Mouse (Mus musculus): Measurements from ENCODE around the gene Tbx2.

Gene Tbx2

DNA sequence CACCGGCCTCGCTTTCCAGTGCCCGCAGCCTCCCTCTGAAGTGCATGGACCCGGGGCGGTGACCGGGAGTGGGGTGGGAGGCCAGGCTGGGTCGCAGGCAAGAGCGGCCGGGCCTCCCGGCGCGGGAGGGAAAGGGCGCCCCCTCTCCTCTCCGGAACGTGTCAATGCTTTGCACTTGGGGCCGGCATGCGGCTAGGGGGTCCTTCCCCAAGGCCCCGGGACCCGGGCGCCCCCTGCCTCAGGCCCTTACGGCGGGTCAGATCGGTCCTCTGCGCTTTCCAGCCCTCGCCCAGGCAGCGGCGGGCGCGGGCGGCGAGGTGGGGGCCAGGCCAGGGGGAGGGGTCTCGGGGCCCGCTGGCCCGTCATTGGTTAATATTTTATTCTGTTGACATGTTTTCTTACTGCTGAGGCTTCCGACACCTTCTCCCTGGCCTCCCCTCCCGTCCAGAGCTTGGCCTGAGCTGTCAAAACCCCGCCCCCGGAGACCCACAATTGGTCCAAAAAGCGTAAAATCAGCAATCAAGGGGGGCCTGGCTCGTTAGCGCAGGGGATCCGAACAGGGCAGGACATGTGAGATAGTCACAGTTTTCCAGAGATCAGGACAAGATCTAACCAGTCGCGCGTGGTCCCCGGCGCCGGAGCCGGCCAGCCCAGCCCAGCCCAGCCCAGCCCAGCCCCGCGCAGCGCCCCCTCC is at the start of gene Tbx2:
Gene Tbx2 (plus strand): TSS at position 321 of the 694 bp plus-strand sequence.
- peak; percentile 85 for DNase-seq (ENCODE audit: low spot score)

DNA sequence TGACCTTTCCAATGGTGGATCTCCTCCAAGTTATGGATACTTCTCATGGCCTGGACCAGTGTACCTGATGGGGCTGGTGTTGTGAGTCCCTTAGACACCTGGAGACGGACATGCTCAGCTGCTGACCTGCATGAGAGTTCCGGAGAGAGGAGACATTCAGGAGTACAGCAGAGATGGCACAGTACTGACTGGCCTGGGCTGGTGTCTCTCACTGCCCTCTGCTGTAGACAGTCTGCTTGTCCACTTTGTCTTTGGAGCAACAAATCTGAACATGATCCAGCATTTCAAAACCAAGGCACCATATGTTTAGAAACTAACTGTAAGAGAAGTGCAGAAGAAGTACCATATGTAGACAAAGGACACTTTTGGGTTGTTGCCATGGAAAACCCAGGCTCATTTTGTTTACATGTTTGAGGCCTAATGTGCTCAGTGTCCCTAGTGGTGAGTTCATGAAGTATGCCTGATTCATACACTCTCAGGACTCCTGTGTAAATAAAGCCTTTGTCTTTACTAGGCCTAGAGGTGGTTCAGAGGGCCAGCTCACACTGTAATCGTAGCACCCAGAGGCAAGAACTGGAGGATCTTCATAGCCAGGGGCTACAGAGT is 46.1 kb upstream of the Tbx2 start:
- no peak for DNase-seq (ENCODE audit: low spot score)

DNA sequence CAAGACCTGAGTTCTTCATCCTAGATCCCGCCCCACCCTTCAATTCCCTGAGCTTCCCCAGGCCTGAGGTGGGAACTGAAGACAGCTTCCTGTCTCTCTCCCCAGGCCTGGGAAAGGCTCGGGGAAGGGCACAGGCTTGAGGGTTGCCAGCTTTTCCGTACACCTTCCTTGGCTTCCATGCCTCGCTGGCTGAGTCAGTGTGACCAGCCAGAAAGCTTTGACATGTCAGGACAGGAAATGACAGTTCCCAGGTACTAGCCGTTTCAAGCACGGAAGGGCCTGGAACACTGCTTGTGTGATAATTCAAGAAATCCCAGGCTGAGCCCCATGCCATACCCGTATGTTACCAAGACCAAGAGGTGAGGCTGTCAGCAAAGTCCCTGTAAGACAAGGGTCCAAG is 42.6 kb upstream of the Tbx2 start:
- DNase-seq (ENCODE audit: low spot score), result no peak

DNA sequence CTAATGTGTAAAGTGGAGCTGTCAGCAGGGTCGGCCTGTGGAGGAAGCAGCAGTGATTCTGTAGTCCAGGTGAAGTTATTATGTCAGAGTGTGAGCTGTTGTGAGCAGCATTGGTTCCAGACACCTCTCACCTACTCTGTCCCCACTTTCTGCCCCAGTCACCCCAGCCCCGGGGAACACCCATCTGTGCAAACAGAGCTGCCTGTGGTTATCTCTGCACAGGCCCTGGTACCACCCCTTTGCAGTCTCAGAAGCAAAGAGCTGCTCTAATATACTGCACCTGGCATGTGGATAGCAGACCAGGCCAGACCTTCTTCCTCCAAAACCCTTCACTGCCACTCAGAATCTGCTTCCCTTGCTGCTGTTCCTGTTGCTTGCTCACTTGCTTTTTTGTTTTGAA is 42.1 kb upstream of the Tbx2 start:
- no peak for DNase-seq (ENCODE audit: low spot score)

DNA sequence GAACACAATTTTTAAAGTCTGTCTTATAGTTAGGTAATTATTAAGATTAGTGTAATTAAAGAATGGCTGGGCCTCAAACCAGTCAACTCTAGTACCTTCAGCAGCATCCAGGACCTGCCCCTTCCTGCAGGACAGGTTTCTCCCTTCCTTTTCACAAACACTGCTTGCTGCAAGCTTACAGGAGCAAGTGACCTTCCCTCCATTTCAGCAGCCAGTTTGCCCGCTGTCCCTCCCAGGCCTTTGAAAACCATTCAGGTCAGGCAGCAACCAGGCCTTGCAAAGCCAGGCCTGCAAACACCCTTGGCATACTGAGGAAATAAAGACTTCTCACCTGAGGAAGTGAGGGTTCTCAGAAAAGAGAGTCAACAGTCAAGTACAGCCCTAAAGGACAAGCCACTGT is 41.1 kb upstream of the Tbx2 start:
- no peak for DNase-seq (ENCODE audit: low spot score)

DNA sequence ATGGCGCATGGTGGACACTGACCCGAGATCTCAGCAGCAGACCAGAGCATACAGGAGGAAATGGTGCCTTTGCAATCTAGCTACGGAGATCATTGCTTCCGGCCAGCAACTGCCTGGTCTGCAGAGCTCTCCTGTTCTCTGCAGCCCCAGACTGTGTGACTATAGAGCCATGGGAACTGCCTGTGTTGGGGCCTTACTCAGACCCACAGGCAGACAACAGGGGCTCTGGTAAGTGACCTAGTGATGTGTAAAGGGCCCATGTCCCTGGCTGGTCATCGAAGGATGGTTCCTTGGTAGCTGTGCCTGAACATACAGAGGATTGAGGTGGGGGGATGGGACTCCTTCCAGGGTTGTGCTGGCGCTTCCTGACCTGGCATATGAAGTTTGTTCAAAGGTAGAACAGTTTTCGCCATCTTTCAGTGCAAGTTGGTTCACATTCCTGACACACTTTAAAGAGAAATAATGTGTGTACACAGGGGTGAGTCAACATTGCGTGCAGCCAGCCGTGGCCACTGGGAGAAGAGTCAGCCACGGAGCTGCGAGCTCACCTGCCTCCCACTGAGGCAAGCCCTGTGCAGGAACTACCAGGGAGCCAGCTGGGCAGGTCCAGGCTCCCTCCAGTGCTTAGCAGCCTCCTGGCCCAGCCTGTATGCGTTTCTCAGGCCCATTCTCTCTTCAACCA is 39.7 kb upstream of the Tbx2 start:
- DNase-seq (ENCODE audit: low spot score), result no peak

DNA sequence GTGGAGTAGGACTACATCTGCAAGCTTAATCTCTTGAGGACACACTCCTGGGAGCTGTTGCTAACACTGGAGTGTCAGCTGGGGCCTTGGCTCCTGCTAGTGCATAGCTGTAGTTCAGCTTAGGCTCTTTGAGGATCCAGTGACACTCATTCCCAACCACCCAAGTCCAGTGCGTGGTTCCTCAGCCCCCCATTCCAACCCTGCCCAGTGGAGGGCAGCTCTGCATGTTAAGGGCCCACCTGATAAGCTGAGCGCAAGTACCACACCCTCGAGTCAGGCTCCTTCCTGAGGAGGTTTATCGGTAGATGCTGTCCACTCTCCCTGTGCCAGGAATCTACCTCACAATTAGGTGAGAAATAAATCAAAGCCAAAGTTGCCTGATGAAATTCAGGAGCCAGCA is 32.9 kb upstream of the Tbx2 start:
- no peak for DNase-seq (ENCODE audit: low spot score)

DNA sequence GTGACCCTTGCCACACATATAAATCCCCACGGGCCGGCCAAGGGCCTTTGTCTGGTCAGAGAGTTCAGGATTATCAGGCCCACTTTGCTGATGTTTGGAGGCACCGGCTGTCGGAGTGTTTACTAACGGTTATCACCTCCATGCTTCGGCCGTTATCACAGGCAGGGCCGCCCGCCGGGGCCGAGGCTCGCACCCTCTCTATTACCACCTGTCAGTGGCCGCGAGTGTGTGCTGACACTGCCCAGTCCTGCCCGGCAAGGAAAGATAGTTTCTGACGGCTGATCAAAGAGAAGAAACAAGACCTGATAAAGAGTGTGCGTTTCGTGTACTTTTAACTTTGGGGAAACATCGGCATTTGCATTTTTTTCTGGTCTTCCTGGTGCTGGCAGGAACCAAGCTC is 32.5 kb upstream of the Tbx2 start:
- no peak for DNase-seq (ENCODE audit: low spot score)

DNA sequence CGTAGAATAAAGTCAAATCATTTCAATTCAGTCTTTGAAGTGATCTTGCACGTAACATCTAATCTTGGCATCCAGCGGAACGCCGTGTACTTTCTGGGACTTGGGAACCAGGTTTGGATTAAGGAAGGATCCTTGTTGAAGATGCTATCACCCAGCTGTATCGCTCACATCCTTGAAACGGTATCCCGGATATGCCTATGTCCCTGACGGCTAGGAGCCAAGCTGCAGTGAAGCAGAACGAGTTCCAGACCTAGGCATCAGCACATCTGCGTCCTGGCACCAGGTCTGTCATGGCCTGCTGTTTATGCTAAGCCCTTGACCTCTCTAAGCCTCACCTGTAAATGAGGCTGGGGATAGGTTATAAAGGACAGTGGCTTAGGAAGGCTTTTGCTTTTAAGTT is 32.0 kb upstream of the Tbx2 start:
- peak; percentile 53 for DNase-seq (ENCODE audit: low spot score)

DNA sequence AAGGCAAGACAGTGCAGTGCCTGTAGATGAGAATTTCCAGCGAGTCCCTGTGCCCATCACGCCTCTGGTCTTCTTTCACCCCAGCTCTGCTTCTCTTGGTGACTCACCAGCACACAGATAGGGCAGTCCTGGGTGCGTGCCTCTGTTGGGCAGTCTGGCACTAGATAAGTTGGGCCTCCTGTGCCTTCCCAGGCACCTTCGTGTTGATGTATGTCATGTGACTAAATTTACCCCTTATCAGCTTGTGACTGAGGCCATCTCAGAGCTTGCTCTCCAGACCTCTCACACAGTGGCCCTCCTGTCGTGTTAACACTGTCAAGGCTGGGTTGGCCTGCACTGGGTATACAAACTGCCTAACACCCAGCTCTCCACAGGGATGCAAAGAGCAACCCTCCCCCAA is 28.3 kb upstream of the Tbx2 start:
- DNase-seq (ENCODE audit: low spot score), result no peak

DNA sequence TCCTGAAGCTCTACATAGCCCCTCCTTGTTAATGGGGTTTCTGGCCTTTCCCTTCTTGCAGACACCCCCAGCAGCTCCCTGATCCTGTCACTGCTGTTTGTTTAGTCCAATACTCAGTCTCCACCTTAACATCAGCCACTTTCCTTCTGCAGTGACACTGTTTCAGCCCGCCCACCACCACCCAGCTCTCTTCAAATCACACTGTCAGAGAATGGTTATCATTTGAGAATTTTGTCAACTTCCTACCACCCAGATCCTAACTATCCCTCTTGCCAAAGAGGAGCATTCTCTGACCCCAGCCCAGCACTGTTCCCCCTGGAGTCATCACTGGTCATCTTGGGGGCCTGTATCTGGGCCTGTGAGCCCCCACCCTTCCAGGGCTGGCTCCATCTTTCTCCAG is 26.6 kb upstream of the Tbx2 start:
- no peak for DNase-seq (ENCODE audit: low spot score)

DNA sequence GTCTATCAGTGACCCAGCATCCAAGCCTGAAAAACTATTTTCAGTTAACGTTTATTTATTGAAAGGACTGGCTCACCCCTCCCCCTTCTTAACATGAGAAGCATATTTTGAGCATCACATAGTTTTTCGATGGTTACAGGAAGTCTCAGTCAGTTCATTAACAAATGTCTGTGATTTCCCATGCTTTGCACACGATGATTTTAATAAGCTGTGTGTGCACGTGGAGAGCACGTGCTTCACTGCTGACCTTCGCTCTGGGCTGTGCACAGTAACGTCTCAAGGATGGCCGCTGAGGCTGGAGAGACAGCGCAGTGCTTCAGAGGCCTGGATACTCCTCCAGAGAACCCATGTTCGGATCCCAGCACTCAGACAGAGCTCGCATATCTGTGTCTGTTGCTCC is 25.0 kb upstream of the Tbx2 start:
- DNase-seq (ENCODE audit: low spot score), result no peak

DNA sequence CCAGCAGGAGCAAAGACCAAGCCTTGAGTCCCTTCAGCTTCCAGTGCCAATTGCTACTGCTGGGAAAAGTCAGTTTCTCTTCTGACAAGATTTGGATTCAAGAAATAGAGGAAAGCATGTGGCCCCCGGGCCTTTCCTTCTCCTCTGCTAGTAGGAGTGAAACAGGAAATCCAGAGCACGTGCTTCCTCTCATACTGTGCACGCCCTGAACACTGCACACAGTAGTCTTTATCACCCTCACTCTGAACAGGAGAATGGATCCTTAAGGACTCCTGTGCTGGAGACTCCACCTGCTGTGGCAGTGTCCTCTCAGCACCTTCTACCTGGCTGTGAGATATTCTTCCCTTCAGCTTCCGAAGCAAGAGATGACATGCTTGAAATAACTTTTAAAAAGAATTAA is 21.1 kb upstream of the Tbx2 start:
- DNase-seq (ENCODE audit: low spot score), result no peak

DNA sequence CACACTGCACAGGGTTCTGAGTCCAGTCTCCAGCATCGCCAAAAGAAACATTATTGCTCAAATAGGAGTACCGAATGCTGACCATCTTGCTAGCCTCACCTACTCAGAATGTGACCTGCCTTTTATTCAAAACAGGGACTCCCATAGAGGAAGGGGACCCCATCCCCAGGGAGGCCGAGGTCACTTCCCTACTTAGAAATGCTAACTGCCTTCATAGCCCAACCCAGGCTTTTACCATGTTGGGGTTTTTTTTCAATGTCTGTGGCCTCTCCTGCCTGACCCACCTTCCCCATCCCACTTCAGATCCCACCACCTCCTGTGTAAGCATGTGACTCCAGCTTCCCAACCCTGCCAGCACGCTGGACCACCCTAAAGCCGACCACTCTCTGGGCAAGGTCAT is 20.7 kb upstream of the Tbx2 start:
- DNase-seq (ENCODE audit: low spot score), result no peak

DNA sequence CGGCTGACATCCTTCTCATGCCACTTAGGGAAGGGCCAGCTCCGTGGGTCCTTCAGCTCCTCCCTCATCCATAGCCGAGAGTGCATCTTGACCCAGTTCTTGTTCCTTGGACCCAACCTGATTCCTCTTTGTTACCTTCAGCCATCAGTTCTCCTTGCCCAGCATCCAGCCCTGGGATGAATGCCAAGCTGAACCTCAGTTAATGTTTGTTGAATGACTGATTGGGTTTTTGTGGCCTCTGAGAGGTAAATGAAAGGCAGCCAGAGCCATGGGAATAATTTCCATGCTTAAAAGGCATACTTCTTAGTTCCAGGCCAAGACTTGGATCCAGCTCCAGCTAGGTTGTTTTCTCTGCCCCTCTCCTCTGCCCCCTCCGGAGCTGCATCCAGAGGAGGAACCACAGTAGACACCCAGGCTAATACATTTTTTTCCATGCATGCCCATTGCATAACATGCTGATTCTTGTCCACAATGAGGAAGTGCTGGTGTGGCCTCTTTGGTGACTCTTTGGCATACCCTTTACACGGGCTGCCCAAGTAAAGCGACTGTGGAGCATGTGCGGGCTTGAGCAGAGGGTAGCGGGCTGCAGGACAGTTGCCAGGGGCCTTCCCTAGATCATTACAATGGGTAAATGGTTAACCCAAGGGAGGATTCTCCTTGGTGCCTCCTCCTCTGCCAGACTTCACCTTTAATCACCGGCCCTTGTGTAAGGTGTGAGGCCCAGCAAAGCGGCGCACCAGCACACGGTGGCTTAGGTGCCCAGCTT is 20.0 kb upstream of the Tbx2 start:
- no peak for DNase-seq (ENCODE audit: low spot score)

DNA sequence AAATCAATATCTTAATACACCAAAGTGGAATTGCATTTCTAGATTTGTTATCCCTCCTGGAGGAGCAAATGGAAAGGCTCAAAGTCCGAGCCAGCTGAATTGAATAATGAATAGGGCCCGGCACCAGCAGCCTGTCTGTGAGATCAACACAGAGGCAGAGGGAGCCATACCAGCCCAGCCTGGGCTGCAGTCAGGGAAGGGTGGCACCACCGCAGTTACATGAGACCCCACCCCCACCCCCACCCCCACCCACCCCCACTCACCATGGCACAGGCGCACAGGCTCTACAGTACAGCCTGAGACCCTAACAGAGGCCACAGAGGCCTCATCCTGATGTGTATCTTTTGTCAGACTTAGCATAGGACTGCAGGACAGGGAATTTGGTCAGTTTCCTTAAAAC is 17.7 kb upstream of the Tbx2 start:
- DNase-seq (ENCODE audit: low spot score), result no peak

DNA sequence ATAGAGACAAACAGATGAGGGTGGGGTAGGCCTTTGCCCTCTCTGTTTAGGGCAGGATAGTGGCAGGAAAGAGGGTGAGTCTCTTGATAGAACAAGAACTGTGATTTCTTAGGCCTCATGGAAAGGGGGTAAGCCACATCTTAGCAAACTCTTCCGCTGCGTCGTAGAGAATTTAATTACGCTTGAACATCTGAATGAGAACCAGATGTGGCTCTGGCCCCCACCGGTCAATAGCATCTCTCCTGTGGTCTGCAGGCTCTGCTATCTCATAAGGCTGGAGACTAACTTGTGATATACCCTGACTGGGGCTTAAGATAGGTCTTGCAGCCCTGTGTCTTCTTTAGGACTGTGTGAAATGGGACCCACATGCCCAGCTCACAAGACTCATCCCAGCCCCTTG is 15.9 kb upstream of the Tbx2 start:
- DNase-seq (ENCODE audit: low spot score), result no peak

DNA sequence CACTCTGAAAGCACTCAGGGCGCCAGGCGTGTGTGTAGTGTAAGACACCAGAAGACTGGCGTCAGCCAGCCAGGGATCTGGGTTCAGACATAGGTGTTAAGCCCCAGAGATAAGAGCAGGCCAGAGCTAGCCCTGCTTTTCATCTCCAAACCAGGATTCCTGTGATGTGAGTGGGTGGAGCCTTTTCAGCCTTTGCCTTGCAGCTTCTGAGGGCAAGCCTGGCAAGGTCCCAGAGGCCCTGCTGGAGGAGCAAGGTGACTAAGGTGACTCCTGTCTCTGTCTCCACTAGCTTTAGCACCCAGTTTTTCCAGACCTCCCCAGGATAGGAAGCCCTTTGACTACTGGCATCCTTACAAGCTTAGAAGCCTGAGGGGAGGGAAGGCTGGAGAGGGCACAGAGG is 13.9 kb upstream of the Tbx2 start:
- DNase-seq (ENCODE audit: low spot score), result no peak

DNA sequence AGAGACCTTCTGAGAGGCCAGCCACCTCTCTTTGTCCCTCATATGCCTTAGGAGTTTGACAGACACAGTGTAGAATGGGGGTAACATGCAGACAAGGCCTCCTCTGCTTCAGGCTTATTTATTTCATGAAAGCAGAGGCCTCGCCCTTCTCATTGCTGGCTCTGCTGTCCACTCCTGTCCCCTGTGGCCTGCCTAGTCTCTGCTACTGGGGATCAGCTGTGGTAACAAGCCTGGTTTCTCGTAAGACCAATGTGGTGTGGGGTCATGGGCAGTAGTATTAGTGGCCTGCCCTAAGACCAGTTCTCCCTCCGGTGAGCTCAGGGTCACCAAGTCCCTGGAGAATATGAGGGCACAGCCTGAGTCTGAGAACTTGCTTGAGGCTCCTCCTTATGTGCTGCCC is 11.4 kb upstream of the Tbx2 start:
- DNase-seq (ENCODE audit: low spot score), result no peak

DNA sequence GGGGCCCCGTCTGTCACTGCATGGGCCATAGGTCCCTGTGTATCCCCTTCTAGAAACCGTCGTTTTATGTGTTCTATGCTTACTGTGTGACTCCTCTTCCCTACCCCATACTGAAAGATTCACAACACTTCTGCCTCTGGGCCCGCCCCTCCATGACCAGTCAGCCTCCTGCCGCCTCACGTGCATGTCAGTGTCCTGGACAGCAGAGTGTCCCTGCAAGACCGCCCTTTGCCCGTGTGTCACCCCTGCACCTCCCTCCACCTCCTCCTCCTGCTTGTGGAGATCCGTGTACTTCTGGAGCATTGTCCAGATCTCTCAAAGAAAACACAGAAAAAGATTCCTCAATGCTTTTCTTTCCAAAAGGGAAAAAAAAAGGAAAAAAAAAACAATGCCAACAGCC is 10.7 kb upstream of the Tbx2 start:
- no peak for DNase-seq (ENCODE audit: low spot score)

DNA sequence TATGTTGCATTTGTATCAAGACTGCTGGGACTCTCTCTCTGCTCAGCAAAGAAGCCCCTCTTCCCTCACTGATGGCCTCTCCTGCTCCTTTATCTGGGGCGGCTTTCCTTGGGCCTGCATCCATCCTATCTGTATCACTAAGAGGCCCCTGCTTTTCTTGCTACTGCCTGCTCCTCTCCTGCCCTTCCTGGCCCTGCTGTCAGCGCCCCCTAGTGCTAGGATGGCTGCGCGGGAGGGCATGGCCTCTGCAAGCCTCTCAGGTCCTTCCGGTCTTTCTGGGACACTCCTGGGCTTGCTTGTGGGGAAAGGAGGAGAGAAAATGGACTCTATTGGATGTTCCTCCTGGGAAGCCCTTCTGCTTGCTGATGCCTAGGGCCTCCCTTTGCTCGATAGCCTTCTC is 9.2 kb upstream of the Tbx2 start:
- DNase-seq (ENCODE audit: low spot score), result peak; percentile 69

DNA sequence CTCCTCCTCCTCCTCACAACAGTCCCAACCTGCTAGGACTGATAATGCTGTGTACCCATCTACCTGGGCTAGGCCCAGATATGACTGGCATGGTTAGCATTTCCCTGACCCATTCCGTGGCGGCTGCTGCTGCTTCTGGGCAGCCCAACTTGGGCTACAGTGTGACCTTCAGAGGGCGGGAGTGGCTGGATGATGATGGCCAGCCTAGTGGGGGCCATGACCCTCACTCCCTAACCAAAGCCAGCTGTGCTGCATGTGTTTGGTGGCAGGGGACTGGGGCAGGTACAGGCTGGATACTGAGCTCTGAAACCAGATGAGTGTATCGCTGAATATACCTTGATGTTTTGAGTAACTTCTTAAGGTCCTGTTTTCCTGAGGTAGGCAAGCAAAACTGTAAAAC is 8.6 kb upstream of the Tbx2 start:
- DNase-seq (ENCODE audit: low spot score), result no peak

DNA sequence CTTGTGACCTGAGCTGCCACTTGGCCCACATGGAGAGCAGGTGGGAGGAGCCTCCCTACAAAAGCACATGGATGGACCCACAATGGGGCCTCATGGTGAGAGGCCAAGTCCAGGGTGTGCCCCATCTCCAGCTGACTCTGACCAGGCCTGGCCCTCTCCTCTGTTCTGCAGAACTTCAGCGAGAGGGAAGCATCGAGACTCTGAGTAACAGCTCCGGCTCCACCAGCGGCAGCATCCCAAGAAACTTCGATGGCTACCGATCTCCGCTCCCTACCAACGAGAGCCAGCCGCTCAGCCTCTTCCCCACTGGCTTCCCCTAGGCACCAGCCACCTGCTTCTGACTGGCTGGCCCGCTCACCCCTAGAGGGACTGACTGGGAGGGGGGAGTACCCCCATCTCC is 7.3 kb upstream of the Tbx2 start:
- DNase-seq (ENCODE audit: low spot score), result no peak
